Mouse (Mus musculus) heart, postnatal 14 days (tissue): ENCODE results near the gene Rp9. TPM values are rescaled to one million over a fixed set of nuclear protein-coding genes. Genes with fewer than 3 reads are reported as not detected.

ENCODE experiments used
- DNase-seq, 2 experiments: peaks; one replicate each; pipeline ENCODE4 v3.0.0; 2021 to 2022
- intact Hi-C: fragments of 180-260 bp; cut with DNase I; formaldehyde crosslinking; loops from one replicate; pipeline ENCODE4 v1.15.1; 2025
- long read RNA-seq, 2 experiments: library from polyadenylated mRNA; stranded (forward); transcript quantifications; one replicate each; pipeline ENCODE4 v2.0.0; 2021
- total RNA-seq, 2 experiments: library from RNA; stranded (reverse); gene quantifications; 2 replicates each; pipeline ENCODE4 v1.2.3; 2021

The Rp9 gene
- 10 to 100 TPM; 39.4 to 39.5 TPM for total RNA-seq
- long read RNA-seq, experiment 1, transcript Rp9-201 (6 exons, 1,134 nt), result major isoform, 45 of 48 reads
- long read RNA-seq, experiment 1, partial matches to known transcripts, result 1 of 48 reads
- long read RNA-seq, experiment 1, other reads (novel, unspliced or antisense), result 2 of 48 reads
- long read RNA-seq, experiment 2, transcript Rp9-201 (6 exons, 1,134 nt), result major isoform, 23 of 26 reads
- long read RNA-seq, experiment 2, partial matches to known transcripts, result 3 of 26 reads
- long read RNA-seq, experiment 2, other reads (novel, unspliced or antisense), result 0 of 26 reads

DNA sequence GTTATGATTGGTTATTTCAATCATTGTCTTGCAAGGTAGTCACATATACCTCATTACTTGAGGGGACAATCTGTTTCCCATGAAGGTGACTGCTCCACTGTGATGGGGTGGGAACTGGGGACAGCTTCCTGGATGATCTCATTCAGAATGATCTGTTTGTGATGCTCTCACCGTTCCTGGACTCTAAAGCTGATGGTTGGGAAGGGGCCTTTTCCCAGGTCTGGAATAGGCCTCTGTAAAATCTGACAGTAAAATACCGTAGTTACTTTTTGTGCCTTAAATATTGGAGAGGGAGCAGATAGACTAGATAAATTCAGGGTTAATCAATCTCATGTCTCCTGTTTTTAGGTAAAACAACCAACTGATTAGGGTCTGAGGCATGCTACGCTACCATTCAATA is at the start of gene Rp9:
Gene Rp9, minus strand, starts transcription at position 101 of the 400 bp plus-strand sequence.
- intact Hi-C loops, result no loop called here
- no peak for DNase-seq

DNA sequence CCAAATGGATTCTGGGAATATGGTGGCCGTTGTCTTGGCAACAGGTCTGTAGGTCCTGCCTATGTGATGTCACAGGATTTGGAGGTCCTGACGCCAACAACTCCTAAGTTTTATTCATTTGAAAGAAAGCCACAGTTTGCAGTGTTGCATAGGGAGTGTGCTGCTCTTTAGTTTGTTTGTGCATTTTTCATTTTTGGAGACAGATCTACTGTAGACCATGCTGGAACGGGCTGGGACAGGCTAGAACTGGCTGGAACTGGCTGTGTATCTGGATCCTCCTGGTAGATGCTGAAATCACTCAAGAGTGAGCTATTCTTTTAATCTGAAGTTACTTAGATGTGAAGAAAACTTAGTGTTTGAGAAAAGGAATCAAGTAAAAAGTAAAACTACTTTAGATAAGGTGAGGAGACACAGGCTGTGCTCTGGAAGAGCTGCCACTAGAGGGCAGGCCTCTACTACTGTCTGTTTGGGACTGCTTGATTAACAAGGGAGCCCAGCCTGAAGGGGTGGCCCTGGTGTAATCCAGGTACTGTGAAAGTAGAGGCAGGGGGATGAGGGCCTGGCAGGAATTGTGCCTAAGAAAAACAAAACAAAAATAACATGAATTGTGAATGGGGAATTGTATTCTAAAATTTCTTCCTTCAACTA is 49.0 kb upstream of the Rp9 start:
- intact Hi-C loops, result no loop called here
- DNase-seq, result peak; percentile 42 to 60

DNA sequence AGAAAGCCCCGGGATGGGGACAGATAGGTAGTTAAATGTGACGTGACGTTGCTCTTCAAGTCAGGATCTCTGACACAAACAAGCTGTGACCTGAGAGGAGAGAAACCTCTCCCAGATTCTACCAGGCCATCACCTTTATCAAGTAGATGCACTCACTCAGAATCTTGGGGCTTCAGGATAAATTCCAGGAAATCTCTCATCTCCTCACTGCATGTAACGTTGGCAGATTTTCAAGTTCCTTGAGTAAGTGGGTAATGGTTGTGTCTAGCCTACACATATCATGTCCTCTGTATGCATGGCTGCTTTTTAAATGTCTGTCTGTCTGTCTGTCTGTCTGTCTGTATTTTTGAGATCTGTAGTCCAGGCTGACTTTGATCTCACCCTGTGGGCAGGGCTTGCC is 45.5 kb upstream of the Rp9 start:
- DNase-seq, result no peak
- intact Hi-C loops, result no loop called here

DNA sequence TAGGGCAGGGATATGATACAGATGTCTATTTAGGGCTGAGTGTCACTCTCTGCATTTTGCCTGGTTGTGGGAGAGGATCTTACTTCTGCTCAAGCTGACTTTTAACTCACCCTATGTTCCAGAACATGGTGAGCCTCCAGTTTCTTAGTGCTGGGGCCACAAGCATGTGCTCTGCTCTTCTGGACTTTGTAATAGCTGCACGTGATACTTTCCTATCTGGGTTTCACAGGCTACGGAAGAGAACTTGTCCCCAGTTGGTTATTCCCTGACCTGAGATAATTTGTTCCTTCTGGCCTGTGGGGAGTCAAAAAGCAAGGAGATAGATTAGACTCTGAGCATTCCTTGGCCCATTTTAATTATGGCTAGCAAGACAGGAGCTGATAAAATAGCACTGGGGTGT is 36.0 kb upstream of the Rp9 start:
- intact Hi-C loops, result no loop called here
- no peak for DNase-seq

DNA sequence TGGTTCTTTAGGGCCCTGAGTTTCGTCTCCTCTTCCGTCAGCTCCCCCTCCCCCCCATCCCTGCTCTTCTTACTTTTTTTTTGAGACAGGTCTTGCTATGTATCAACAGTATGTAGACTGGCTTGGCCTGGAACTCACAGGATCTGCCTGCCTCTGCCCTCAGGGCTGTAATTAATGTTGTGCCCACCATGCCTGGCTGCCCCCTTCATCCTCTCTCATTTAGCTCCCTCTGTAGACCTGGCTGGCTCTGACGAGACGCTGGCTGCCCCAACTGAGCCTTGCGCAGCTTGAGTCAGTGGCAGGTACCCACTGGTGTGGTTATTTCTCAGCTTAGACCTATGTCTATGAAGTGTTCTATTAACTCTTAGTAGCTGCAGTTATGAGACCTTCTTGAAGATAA is 34.0 kb upstream of the Rp9 start:
- intact Hi-C loops, result no loop called here
- no peak for DNase-seq

DNA sequence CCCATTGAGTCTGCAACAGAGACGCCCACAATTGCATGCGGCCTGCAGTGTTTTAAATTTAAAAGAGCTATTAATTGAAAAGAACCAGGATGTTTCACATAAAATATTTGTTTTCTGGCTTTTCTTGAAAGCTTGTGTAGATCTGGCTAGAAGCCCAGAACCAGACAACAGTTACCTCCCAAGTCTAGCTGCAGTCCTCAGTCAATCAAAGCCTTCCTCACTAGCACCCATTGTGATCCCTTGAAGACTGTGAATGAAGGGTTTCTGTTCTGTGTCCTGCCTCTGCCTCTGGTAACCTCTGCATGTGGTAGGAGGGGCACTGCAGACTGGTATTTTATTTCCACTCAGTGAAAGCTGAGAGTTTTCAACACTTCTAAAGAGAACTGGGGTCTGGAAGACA is 33.4 kb upstream of the Rp9 start:
- DNase-seq, result no peak
- intact Hi-C loops, result no loop called here

DNA sequence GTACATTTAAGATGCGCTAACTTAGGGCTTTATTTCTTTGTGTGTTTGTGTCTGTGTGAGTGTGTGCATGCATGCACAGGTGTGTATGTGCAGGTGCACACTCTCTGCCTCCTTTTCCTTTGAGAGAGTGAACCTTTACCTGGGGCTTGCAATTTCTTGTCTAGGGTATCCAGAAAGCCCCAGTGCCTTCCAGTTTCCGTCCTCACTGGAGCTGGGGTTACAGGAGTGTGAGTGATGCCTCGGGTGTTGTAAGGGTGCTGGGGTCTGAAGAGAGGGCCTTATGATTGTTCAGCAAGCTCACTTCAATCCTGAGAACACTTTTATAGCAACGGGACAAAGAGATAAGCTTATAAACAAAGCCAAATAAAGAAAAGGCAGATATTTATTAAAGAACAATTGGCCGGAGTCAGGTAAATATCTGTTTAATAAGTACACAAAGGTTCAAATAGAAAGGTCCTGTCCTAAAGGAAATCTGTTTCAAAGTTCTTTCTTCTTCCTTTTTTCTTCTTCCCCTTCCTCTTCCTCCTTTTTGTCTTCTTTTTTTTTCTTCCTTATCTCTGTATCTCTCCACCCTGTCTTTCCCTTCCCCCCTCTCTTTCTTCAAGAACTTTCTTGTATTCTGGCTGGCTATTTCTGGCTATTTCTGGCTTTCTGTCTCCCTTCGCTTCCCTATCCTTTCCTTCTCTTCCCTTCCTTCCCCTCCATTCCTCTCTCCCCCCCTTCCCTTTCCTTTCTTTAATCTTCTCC is 27.7 kb upstream of the Rp9 start:
- intact Hi-C loops, result no loop called here

DNA sequence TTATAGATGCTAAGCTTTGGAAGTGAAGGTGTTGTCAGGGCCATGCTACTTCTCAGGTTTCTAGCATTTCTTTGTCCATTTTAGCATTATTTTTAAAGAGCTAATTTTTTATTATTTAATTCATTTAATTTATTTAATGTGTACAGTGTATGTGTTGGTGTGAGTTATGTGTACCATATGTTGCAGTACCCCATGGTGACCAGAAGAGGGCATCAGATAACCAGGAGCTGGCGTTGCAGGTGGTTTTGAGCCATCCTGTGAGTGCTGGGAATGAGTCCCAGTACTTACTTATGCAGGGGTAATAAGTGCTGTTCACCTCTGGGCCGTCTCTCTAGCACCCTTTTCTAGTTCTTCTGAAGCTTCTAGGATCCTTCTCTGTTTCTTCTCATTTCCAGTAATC is 25.6 kb upstream of the Rp9 start:
- intact Hi-C loops, result no loop called here
- DNase-seq, result no peak

More for the DNA sequence above, 27.7 kb upstream of the Rp9 start:
- DNase-seq, result no peak

DNA sequence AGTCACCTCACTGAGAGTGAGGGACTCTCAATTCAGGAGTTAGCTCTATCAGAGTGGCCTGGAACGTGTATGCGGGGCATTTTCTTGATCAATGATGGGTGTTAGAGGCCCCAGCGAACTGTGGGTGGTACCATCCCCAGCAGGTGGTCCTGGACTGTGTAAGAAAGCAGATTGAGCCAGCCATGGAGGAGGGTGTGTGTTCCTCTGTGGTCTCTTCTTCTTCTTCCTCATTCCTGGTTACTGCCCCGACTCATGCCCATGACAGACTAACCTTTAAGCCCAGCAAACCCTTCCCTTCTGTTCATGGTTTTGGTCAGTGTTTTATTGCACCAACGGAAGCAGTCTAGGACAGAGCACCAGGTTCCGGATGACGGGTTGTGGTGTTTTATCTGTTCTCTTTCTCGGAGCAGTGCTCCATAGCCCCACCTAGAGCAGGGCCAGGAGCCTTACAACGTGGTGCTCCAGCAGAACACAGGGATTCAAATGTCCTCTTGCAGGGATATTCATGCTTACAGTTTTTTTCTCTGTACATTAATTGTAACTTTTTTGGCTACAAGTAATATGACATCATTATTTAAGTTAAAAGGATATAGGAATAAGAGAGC is 24.8 kb upstream of the Rp9 start:
- DNase-seq, result no peak
- intact Hi-C loops, result no loop called here

DNA sequence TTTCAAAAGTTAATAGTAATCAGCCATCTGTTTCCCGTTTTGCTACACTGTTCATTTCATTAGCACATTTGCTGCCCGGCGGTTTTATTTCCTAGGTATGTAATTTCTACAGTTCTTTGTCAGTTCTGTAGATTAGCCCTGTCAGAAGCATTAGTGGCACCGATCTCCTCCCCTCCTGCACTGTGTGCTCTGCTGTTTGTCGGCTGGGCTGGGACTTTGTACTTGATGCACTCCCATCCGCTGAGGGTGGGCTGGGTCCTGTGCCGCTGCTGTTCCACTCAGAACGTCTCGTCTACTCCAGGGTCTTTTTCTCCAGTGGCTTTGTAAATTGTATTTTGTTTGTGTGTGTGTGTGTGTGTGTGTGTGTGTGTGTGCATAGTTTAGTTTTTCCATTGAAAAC is 19.4 kb upstream of the Rp9 start:
- intact Hi-C loops, result no loop called here
- no peak for DNase-seq

DNA sequence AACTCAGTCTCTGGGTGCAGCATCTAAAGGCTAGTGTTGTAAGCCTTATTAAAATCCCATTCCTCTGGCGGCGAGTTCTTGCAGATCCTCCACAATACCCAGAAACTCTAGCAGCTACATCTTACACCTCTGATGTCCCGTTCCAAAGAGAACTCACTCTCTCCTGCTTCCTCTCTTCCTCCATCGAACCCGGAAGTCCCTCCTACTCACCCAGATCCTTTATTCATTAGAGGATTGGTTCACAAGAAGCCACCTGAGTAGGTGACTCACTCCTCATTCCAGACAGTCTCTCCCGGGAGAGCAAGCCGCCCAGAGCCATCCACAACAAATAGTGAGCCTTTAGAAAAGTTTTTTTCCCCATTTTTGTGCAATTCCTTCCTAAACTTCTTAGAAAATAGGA is 16.7 kb upstream of the Rp9 start:
- no peak for DNase-seq
- intact Hi-C loops, result no loop called here

DNA sequence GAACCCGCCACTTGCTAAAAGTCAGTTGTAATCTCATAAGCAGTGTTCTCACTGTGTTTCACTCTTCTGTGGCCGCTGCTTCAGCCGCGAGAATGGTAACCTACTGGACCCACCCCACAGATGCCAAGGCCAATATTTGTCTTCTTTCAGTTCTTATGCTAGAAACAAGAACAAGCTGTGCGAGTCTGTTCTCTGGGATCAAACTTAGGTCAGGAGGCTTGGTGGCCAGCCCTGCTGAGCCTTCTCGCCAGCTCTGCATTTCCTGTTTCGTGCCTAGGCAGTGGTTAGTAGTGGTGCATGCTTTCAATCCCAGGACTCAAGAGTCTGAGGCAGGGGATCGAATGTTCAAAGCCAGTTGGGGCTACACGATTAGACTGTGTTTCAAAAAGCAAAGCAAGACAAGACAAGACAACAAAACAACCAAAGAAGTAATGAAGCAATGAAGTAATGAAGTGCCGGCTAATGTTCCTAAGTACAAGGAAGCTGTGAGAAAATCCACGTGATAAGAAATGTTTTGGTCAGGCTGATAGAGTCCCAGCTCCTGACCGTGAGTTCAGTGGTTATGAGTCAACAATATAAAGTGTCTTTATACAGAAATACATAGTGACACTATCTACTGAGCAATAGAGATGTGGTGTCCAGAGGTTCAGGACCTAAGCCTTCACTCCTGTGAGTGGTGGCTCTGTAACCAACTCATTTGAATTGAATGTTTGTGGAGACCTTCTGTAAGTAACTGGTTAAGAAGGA is 15.2 kb upstream of the Rp9 start:
- no peak for DNase-seq
- intact Hi-C loops, result no loop called here

DNA sequence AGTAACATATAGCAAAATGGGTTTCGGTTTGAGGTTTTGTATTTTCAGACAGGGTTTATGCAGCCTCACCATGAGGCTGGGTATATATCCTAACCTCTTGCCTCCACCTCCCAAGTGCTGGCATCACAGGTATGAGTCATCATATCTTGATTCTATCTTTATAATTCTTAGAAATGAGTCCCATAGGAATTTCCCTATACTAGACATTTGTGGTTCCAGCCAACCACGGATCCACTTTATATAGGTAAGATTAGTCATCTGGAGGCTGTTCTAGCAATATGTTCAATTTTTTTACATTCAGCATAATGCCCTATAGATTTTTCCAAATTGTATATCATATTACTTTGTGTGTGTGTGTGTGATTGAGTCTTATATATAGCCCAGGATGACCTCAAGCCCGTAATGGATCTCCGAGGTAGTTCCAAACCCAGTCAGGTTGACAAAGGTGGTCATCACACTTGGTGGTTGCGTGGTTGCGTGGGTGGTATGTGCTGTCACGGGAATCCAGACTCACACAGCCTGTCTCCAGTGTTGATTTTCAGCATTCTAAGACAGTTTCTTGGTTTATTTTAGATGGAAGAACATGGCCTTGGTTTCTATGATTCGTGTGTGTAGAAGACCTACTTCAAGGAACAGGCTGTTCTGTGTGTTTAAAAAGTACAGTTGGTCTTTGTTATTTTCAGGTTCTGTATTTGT is 14.5 kb upstream of the Rp9 start:
- DNase-seq, result no peak
- intact Hi-C loops, result no loop called here

DNA sequence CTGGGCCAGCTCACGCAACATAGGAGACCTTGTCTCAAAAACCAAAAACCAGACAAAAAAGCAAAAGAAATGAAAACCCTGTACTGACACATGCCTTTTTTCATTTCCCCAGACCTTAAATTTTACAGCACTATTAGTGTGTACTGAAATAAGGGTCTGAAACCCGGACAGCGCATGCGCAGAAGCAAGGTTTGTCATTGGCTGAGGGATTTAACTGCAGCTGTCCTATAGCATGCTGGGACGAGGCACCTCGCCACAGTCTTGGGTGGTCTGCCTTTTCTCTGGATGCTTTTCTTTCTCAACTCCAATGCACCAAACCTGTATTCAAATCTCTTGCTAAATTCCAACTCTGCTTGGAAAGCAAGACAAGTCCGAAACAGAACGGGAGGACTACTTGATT is 9.4 kb upstream of the Rp9 start:
- no peak for DNase-seq
- intact Hi-C loops, result no loop called here

DNA sequence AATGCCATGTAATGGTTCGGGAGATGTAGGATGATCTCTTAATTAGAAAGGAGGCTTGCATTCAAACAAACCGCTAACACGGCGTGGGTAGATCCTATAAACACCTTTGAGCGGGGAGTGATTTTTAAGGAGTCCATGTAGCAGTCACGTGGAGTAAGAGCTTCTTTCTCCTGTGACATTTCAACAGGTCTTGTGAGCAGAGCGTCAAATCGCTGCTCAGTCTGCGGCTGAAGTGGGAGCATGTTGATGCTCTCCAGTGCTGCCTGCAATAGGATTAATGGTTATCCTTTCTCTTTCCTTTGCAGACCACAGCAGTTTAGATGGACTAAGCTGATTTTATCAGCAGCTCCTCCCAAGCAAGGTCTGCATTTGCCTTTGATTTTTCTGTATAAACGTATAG is 6.7 kb upstream of the Rp9 start:
- intact Hi-C loops, result no loop called here
- DNase-seq, result peak in 1 of 2 experiments; percentile 10

DNA sequence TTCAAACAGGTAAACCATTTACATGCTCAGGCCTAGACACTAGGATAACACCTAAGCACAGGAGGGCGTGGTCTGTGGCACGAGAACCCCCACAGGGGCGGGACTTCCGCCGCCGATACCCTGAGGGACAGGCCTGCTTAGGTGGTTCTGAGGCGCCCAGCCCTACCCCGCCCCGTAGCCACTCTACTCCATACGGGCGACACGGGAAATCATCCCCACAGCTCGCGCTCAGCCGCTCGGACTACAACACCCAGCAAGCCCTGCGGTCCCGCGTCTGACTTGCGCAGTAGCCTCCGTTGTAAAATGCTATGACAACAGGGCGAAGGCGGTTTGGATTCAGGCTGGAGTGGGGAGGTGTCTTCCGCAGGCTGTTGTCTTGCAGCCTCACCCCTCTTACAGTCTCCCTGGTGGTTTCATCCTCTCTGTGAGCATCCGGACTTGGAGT is 5.9 kb upstream of the Rp9 start, which contains the start of gene Bbs9:
Gene Bbs9, plus strand, starts transcription at position 292 of the 445 bp plus-strand sequence.
- DNase-seq, result peak; percentile 87 to 92
- intact Hi-C loops, result no loop called here

DNA sequence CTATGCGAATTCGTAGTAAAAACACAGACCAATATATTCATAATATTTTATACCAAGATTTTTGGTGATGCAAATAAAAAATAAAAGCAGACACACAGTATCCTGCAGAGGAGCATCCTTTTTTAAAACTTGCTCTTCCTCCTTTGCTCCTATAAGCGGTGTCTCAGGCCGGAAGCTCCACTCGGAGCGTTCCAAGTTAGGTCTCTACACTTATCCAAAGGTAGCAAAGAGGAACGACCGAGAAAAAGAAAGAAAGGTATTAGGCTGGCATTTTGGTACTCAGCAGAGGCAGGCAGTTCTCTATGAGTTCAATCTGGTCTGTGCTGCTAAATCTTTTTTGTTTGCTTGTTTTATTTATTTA is 664 bp downstream of the Rp9 start:
- intact Hi-C loops, result no loop called here
- DNase-seq, result no peak

DNA sequence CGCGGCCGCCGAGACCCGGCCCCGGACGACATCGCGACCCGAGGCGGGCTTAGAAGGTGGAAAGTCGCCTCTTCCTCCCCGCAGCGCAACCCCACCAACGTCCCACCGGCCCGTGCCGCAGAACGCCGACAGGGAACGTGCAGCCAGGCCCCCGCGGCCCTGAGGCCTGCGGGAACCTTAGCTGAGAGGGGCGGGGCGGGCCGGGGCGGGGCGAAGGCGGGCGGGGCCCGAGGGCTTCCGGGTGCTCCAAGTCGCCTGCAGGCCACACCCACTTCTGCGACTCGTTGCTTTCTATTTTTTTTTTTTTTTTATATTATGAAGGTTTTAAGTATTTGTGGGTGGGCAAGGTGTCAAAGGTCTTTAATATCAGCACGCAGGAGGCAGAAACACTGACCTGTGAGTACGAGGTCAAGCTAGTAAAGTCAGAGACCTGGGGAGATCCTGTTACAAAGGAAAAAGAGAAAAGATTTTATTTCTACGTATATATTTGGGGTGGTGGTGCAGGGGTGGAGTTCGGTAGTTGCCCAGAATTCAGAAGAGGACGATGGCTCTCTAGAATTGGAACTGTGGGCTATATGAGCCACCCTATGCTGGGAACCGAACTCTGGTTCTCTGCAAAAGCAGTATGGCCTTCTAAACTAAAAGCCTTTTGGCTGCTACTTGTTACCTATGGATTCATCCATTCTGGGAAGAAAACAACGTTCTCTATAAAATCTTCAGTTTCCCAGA is 1.2 kb downstream of the Rp9 start:
- intact Hi-C loops, result no loop called here
- DNase-seq, result peak in 1 of 2 experiments; percentile 78
